Comparison of ENCODE assay signal across 8 mouse cellular contexts in the genomic region with DNA sequence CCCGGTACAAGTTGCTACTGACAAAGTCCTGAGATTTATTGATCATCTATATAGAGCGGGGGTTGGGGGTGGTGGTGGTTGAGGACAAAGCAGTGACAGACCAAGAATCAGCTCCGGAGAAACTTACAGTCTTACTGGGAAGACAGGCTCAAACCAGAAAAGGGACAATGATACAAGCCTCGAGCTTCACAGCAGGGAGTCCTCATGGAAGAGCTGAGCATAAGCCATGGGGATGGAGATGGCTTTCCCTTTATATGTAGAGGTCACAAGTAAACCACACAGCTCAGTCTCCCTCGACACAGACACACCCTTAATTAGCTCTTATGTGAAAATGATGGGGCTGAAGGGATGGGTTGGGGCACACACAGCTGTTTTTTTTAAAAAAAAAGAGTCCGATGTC. TPM values are rescaled to one million over a fixed set of nuclear protein-coding genes. Genes with fewer than 3 reads are reported as not detected.
DNase-seq lines count a peak whose midpoint lies in the region; ATAC-seq and TF ChIP-seq lines count a peak whose summit lies in the region.

No protein-coding gene starts in this region.

- no peaks in the 10 kb centered on the region for H3K9me3 ChIP-seq in forebrain, embryonic 16.5 days (ENCODE audit: control insufficient read depth, low read length)
- no peaks in the 10 kb centered on the region for H3K9me3 ChIP-seq in liver, embryonic 16.5 days (replicated peaks; ENCODE audit: control insufficient read depth, low read length)

- H3K4me1 ChIP-seq in cerebellum, adult 2 months (ENCODE audit: control insufficient read depth, insufficient read depth, low read length): no peaks in the 10 kb centered on the region
- H3K4me1 ChIP-seq in forebrain, embryonic 16.5 days (replicated peaks; ENCODE audit: control insufficient read depth, insufficient read depth, low read length): peaks cover 15% of the 10 kb centered on the region
- H3K4me1 ChIP-seq in liver, embryonic 16.5 days (ENCODE audit: control insufficient read depth, low read depth, low read length): no peaks in the 10 kb centered on the region

- no peak; the same call in 1 of the 2 replicates for ATAC-seq in forebrain, embryonic 16.5 days
- ATAC-seq in liver, embryonic 16.5 days (ENCODE audit: low read depth): no peak

- H3K27me3 ChIP-seq in cerebellum, adult 2 months (ENCODE audit: control insufficient read depth, insufficient read depth, low read length): no peaks in the 10 kb centered on the region
- H3K27me3 ChIP-seq in forebrain, embryonic 16.5 days (replicated peaks; ENCODE audit: control insufficient read depth, insufficient read depth, low read length): no peaks in the 10 kb centered on the region
- H3K27me3 ChIP-seq in liver, embryonic 16.5 days (ENCODE audit: control insufficient read depth, insufficient read depth, low read depth, low read length): peaks cover 20% of the 10 kb centered on the region

- peak overlapping the region; percentile 77 for H3K9ac ChIP-seq in forebrain, embryonic 16.5 days (replicated peaks; ENCODE audit: low read depth, low read length)
- no peak overlapping the region for H3K9ac ChIP-seq in liver, embryonic 16.5 days (ENCODE audit: low read depth, low read length)

- WGBS in cerebellum, adult 2 months: 28% methylated on average over 6 of the region's 6 CpGs
- WGBS in forebrain, embryonic 16.5 days: 20% methylated on average over 6 of the region's 6 CpGs
- WGBS in liver, embryonic 16.5 days (ENCODE audit: insufficient replicate concordance): 15% methylated on average over 6 of the region's 6 CpGs

- peak overlapping the region; percentile 92 for H3K4me3 ChIP-seq in cerebellum, adult 2 months (replicated peaks; ENCODE audit: insufficient read depth, low read depth, low read length)
- H3K4me3 ChIP-seq in forebrain, embryonic 16.5 days (replicated peaks; ENCODE audit: low read length): peak overlapping the region; percentile 74
- H3K4me3 ChIP-seq in liver, embryonic 16.5 days (ENCODE audit: low read depth, low read length): 0 out of 2 replicates have a peak overlapping the region, but pooled peaks have one; percentile 4

- DNase-seq in cerebellum, adult 2 months: peak in 1 of 2 experiments; percentile 38
- no peak for DNase-seq in cerebellum, adult 8-10 months
- peak; percentile 81 for DNase-seq in ES-CJ7 (ENCODE audit: low read depth, low spot score)
- DNase-seq in urinary bladder, postnatal 25 days (ENCODE audit: low spot score): no peak
- DNase-seq in thymus, postnatal 0 days (ENCODE audit: low spot score): no peak
- no peak for DNase-seq in left cerebral cortex, adult 9 months (ENCODE audit: low spot score in 2 of 2)

- no peak for TF ChIP-seq POLR2A in cerebellum, adult 2 months (IDR thresholded peaks at IDR 0.05; ENCODE audit: borderline replicate concordance, insufficient read depth, low read length)

- H3K27ac ChIP-seq in cerebellum, adult 2 months (ENCODE audit: insufficient read depth, low read length): no peak overlapping the region
- H3K27ac ChIP-seq in forebrain, embryonic 16.5 days (ENCODE audit: low read length): peak overlapping the region; percentile 73; the same call in 1 of the 2 replicates
- H3K27ac ChIP-seq in liver, embryonic 16.5 days (ENCODE audit: low read length): no peak overlapping the region

- H3K4me2 ChIP-seq in forebrain, embryonic 16.5 days (ENCODE audit: low read length): peak overlapping the region; percentile 84
- H3K4me2 ChIP-seq in liver, embryonic 16.5 days (ENCODE audit: low read depth, low read length): 0 out of 2 replicates have a peak overlapping the region, but pooled peaks have one; percentile 16

- H3K36me3 ChIP-seq in forebrain, embryonic 16.5 days (ENCODE audit: control insufficient read depth, insufficient read depth): no peaks in the 10 kb centered on the region
- H3K36me3 ChIP-seq in liver, embryonic 16.5 days (ENCODE audit: control insufficient read depth, insufficient read depth): no peaks in the 10 kb centered on the region

- no peak for TF ChIP-seq CTCF in cerebellum, adult 2 months (IDR thresholded peaks at IDR 0.05; ENCODE audit: borderline replicate concordance, insufficient read depth, low read depth, low read length)

RNA-seq across cellular contexts. Expression of a gene that starts 0.4 kb away (rescaled TPM):
- 16.2 and 18.6 TPM in 2 replicates for polyA plus RNA-seq in cerebellum, adult 2 months (2012; rRNA removed)
- polyA plus RNA-seq in forebrain, embryonic 16.5 days (2015; fragmentation: Nextera tagmentation; extraction: Ambion mirVana): 96.5 and 121 TPM in 2 replicates
- polyA plus RNA-seq in liver, embryonic 16.5 days (2015; fragmentation: Nextera tagmentation; extraction: Ambion mirVana): 0.33 and 0.58 TPM in 2 replicates
- polyA plus RNA-seq in thymus, postnatal 0 days (2015; fragmentation: Nextera tagmentation; extraction: Ambion mirVana): 1.6 and 2.6 TPM in 2 replicates

Comparison
In these comparisons a context has a peak if more than half of its experiments do, and no peak if none do; other contexts are left out.
1. H3K4me3 ChIP-seq: peak in every context shown above with its lines; median percentile 92 in cerebellum, adult 2 months; 74 in forebrain, embryonic 16.5 days; 4 in liver, embryonic 16.5 days.